Mouse (Mus musculus) olfactory bulb, adult 2 months (tissue): ENCODE measurements around the gene Arfgef2.

Experiments
- CTCF ChIP-seq: fragments of 200-500 bp; IDR thresholded peaks from 2 replicates; pipeline ENCODE4 v1.5.1; 2012; ENCODE audit warnings: low read depth, mild to moderate bottlenecking, low read length, moderate library complexity; ENCODE audit not compliant: insufficient read depth
- POLR2A ChIP-seq: fragments of 200-500 bp; IDR thresholded peaks from 2 replicates; pipeline ENCODE4 v1.6.1; 2012; ENCODE audit warnings: mild to moderate bottlenecking, low read depth, low read length, moderate library complexity; ENCODE audit not compliant: insufficient read depth

GRCm38 (mm10) chr2:166893036-166893435 is 87.6 kb downstream of the Arfgef2 start:
- no peak for TF ChIP-seq POLR2A
- TF ChIP-seq CTCF: no peak
